Mouse (Mus musculus) adrenal gland, adult 18-20 months (tissue): ENCODE results near the gene Aldh8a1. TPM values are rescaled to one million over a fixed set of nuclear protein-coding genes. Genes with fewer than 3 reads are reported as not detected.

Experiments
- DNase-seq, 2 experiments: peaks; one replicate each; pipeline ENCODE4 v3.0.0; 2021 to 2022; ENCODE audit warnings: low spot score in 2 of 2
- long read RNA-seq, 2 experiments: library from polyadenylated mRNA; stranded (forward); transcript quantifications; one replicate each; pipeline ENCODE4 v2.0.0; 2021
- total RNA-seq, 2 experiments: library from RNA; stranded (reverse); gene quantifications; 1 replicate in 1 of 2; 2 replicates in 1 of 2; pipeline ENCODE4 v1.2.3; 2021

Gene Aldh8a1
- total RNA-seq: under 1 TPM in 1 of 2 experiments, not detected in 1; 0.40 TPM
- long read RNA-seq, experiment 1: 0 reads
- long read RNA-seq, experiment 2, partial matches to known transcripts: 0 of 1 reads
- long read RNA-seq, experiment 2, other reads (novel, unspliced or antisense): 0 of 1 reads

GRCm38 (mm10) chr10:21376682-21377473, at the start of gene Aldh8a1:
Gene Aldh8a1, plus strand, starts transcription at chr10:21377291.
- DNase-seq: no peak

GRCm38 (mm10) chr10:21327605-21328135, 49.4 kb upstream of the Aldh8a1 start:
- no peak for DNase-seq

GRCm38 (mm10) chr10:21334349-21335105, 42.6 kb upstream of the Aldh8a1 start:
- no peak for DNase-seq

- no peak for DNase-seq
Observed at GRCm38 (mm10) chr10:21335534-21335933, 41.6 kb upstream of the Aldh8a1 start.

- no peak for DNase-seq
Observed at GRCm38 (mm10) chr10:21337191-21337590, 39.9 kb upstream of the Aldh8a1 start.

GRCm38 (mm10) chr10:21341706-21342105, 35.4 kb upstream of the Aldh8a1 start:
- no peak for DNase-seq

- no peak for DNase-seq
Observed at GRCm38 (mm10) chr10:21342331-21343005, 34.6 kb upstream of the Aldh8a1 start.

- DNase-seq: no peak
Observed at GRCm38 (mm10) chr10:21347332-21347731, 29.8 kb upstream of the Aldh8a1 start.

GRCm38 (mm10) chr10:21349449-21349848, 27.6 kb upstream of the Aldh8a1 start:
- DNase-seq: no peak

GRCm38 (mm10) chr10:21349946-21350345, 27.1 kb upstream of the Aldh8a1 start:
- no peak for DNase-seq

- no peak for DNase-seq
Observed at GRCm38 (mm10) chr10:21350531-21351515, 26.3 kb upstream of the Aldh8a1 start.

- DNase-seq: no peak
Observed at GRCm38 (mm10) chr10:21351766-21352165, 25.3 kb upstream of the Aldh8a1 start.

GRCm38 (mm10) chr10:21353890-21354289, 23.2 kb upstream of the Aldh8a1 start:
- no peak for DNase-seq

GRCm38 (mm10) chr10:21354506-21354905, 22.6 kb upstream of the Aldh8a1 start:
- DNase-seq: no peak

GRCm38 (mm10) chr10:21357986-21358385, 19.1 kb upstream of the Aldh8a1 start:
- DNase-seq: no peak

GRCm38 (mm10) chr10:21359086-21359485, 18.0 kb upstream of the Aldh8a1 start:
- DNase-seq: no peak

- DNase-seq: no peak
Observed at GRCm38 (mm10) chr10:21361871-21362270, 15.2 kb upstream of the Aldh8a1 start.

GRCm38 (mm10) chr10:21363297-21363696, 13.8 kb upstream of the Aldh8a1 start:
- DNase-seq: no peak

- no peak for DNase-seq
Observed at GRCm38 (mm10) chr10:21364946-21365345, 12.1 kb upstream of the Aldh8a1 start.

- DNase-seq: no peak
Observed at GRCm38 (mm10) chr10:21365897-21366296, 11.2 kb upstream of the Aldh8a1 start.
